8 mouse cellular contexts compared by ENCODE assay signal in genomic region chrX:7722282-7722611, GRCm38 (mm10). TPM values are rescaled to one million over a fixed set of nuclear protein-coding genes. Genes with fewer than 3 reads are reported as not detected.
DNase-seq lines count a peak whose midpoint lies in the region; ATAC-seq and TF ChIP-seq lines count a peak whose summit lies in the region.

No protein-coding gene starts in this region.

- 0 out of 2 replicates have a peak, but pooled peaks have one; percentile 48 for TF ChIP-seq POLR2A in olfactory bulb, adult 2 months (IDR thresholded peaks at IDR 0.05; ENCODE audit: insufficient read depth, low read depth, low read length)

- no peaks in the 10 kb centered on the region for H3K9me3 ChIP-seq in lung, embryonic 16.5 days (ENCODE audit: control insufficient read depth, low read length)
- no peaks in the 10 kb centered on the region for H3K9me3 ChIP-seq in limb, embryonic 11.5 days (ENCODE audit: control insufficient read depth, low read length)

- peaks cover 5% of the 10 kb centered on the region for H3K36me3 ChIP-seq in lung, embryonic 16.5 days (ENCODE audit: control insufficient read depth, insufficient read depth, low read length)
- H3K36me3 ChIP-seq in limb, embryonic 11.5 days (ENCODE audit: control insufficient read depth, insufficient read depth, low read length): no peaks in the 10 kb centered on the region

- TF ChIP-seq CTCF in olfactory bulb, adult 2 months (IDR thresholded peaks at IDR 0.05; ENCODE audit: insufficient read depth, low read depth, low read length): no peak

- 12% methylated on average over 11 of the region's 11 CpGs for WGBS in lung, embryonic 16.5 days
- 14% methylated on average over 11 of the region's 11 CpGs for WGBS in limb, embryonic 11.5 days
- 13% methylated on average over 11 of the region's 11 CpGs for WGBS in olfactory bulb, adult 2 months

- no peak for ATAC-seq in lung, embryonic 16.5 days (ENCODE audit: low read depth)
- peak; percentile 22; the same call in 1 of the 2 replicates for ATAC-seq in erythroid progenitor cell, adult 5-6 weeks (replicated peaks; ENCODE audit: low FRiP score, poor library complexity, severe bottlenecking)
- no peak for ATAC-seq in limb, embryonic 11.5 days (ENCODE audit: insufficient number of reproducible peaks, low FRiP score, low TSS enrichment, low read depth)

- peak overlapping the region; percentile 98 for H3K27ac ChIP-seq in lung, embryonic 16.5 days (ENCODE audit: low read length)
- 0 out of 2 replicates have a peak overlapping the region, but pooled peaks have one; percentile 70 for H3K27ac ChIP-seq in limb, embryonic 11.5 days (replicated peaks; ENCODE audit: low read depth, low read length)
- H3K27ac ChIP-seq in olfactory bulb, adult 2 months (ENCODE audit: insufficient read depth, low read depth, low read length): 0 out of 2 replicates have a peak overlapping the region, but pooled peaks have one; percentile 37

- H3K4me2 ChIP-seq in lung, embryonic 16.5 days (ENCODE audit: low read depth, low read length): peak overlapping the region; percentile 47
- peak overlapping the region; percentile 58 for H3K4me2 ChIP-seq in limb, embryonic 11.5 days (ENCODE audit: low read depth, severe bottlenecking)

- peak overlapping the region; percentile 66 for H3K4me3 ChIP-seq in lung, embryonic 16.5 days (ENCODE audit: low read length)
- H3K4me3 ChIP-seq in limb, embryonic 11.5 days (ENCODE audit: low read depth, low read length): peak overlapping the region; percentile 41
- peak overlapping the region; percentile 60 for H3K4me3 ChIP-seq in olfactory bulb, adult 2 months (ENCODE audit: insufficient read depth, low read depth, low read length)

- H3K9ac ChIP-seq in lung, embryonic 16.5 days (ENCODE audit: low read length): peak overlapping the region; percentile 76
- peak overlapping the region; percentile 56; the same call in 1 of the 2 replicates for H3K9ac ChIP-seq in limb, embryonic 11.5 days (ENCODE audit: low read length)

- 0 out of 2 replicates have a peak, but pooled peaks cover 3% of the 10 kb centered on the region for H3K4me1 ChIP-seq in lung, embryonic 16.5 days (replicated peaks; ENCODE audit: control insufficient read depth, insufficient read depth, low read length)
- no peaks in the 10 kb centered on the region for H3K4me1 ChIP-seq in limb, embryonic 11.5 days (ENCODE audit: control insufficient read depth, insufficient read depth, low read length)
- peaks cover 3% of the 10 kb centered on the region; the same call in 1 of the 2 replicates for H3K4me1 ChIP-seq in olfactory bulb, adult 2 months (ENCODE audit: control insufficient read depth, insufficient read depth, low read length)

- no peak for DNase-seq in lung, postnatal 36 days
- no peak for DNase-seq in limb, embryonic 11.5 days (ENCODE audit: low spot score)
- DNase-seq in right cerebral cortex, postnatal 4 days: no peak
- DNase-seq in urinary bladder, postnatal 25 days (ENCODE audit: low spot score): no peak
- DNase-seq in cerebellum, adult 9-10 months: no peak

- no peaks in the 10 kb centered on the region for H3K27me3 ChIP-seq in lung, embryonic 16.5 days (ENCODE audit: control insufficient read depth, insufficient read depth, low read depth, low read length)
- H3K27me3 ChIP-seq in limb, embryonic 11.5 days (ENCODE audit: control insufficient read depth, insufficient read depth, low read length): no peaks in the 10 kb centered on the region

RNA-seq across cellular contexts. Expression of gene Gm45208, which starts 0.2 kb away (rescaled TPM):
- polyA plus RNA-seq in lung, embryonic 16.5 days (2015; fragmentation: Nextera tagmentation; extraction: Ambion mirVana): 0.72 and 1.7 TPM in 2 replicates
- not detected in 2 replicates for total RNA-seq in erythroid progenitor cell, adult 5-6 weeks (2015; ENCODE audit: low replicate concordance)
- not detected in 2 replicates for total RNA-seq in erythroid progenitor cell, adult 5-6 weeks (2017; ENCODE audit: low replicate concordance)
- not detected in 2 replicates for polyA plus RNA-seq in limb, embryonic 11.5 days (2014; fragmentation: Nextera tagmentation; extraction: Ambion mirVana)
- not detected in 2 replicates for polyA plus RNA-seq in olfactory bulb, adult 2 months (2012; ENCODE audit: insufficient read depth, insufficient read length, low replicate concordance, missing spikeins)

RNA-seq across cellular contexts. Expression of gene Praf2, which starts 6.0 kb away (rescaled TPM):
- polyA plus RNA-seq in lung, embryonic 16.5 days (2015; fragmentation: Nextera tagmentation; extraction: Ambion mirVana): 54.7 and 60.6 TPM in 2 replicates
- total RNA-seq in erythroid progenitor cell, adult 5-6 weeks (2015; ENCODE audit: low replicate concordance): 1.3 and 2.5 TPM in 2 replicates
- 2.1 TPM in 1 of 2 replicates, not detected in the other for total RNA-seq in erythroid progenitor cell, adult 5-6 weeks (2017; ENCODE audit: low replicate concordance)
- polyA plus RNA-seq in limb, embryonic 11.5 days (2014; fragmentation: Nextera tagmentation; extraction: Ambion mirVana): 85.7 and 99.5 TPM in 2 replicates
- not detected in 2 replicates for polyA plus RNA-seq in olfactory bulb, adult 2 months (2012; ENCODE audit: insufficient read depth, insufficient read length, low replicate concordance, missing spikeins)

RNA-seq across cellular contexts. Expression of gene Wdr45, which starts 8.1 kb away (rescaled TPM):
- polyA plus RNA-seq in lung, embryonic 16.5 days (2015; fragmentation: Nextera tagmentation; extraction: Ambion mirVana): 102 and 122 TPM in 2 replicates
- 42.2 and 59.5 TPM in 2 replicates for total RNA-seq in erythroid progenitor cell, adult 5-6 weeks (2015; ENCODE audit: low replicate concordance)
- 36.0 and 46.8 TPM in 2 replicates for total RNA-seq in erythroid progenitor cell, adult 5-6 weeks (2017; ENCODE audit: low replicate concordance)
- polyA plus RNA-seq in limb, embryonic 11.5 days (2014; fragmentation: Nextera tagmentation; extraction: Ambion mirVana): 16.7 and 20.6 TPM in 2 replicates
- polyA plus RNA-seq in olfactory bulb, adult 2 months (2012; ENCODE audit: insufficient read depth, insufficient read length, low replicate concordance, missing spikeins): not detected in 2 replicates

RNA-seq across cellular contexts. Expression of gene Gpkow, which starts 25.3 kb away (rescaled TPM):
- polyA plus RNA-seq in lung, embryonic 16.5 days (2015; fragmentation: Nextera tagmentation; extraction: Ambion mirVana): 51.6 and 51.8 TPM in 2 replicates
- total RNA-seq in erythroid progenitor cell, adult 5-6 weeks (2015; ENCODE audit: low replicate concordance): 10.5 and 31.9 TPM in 2 replicates
- total RNA-seq in erythroid progenitor cell, adult 5-6 weeks (2017; ENCODE audit: low replicate concordance): 12.6 and 25.0 TPM in 2 replicates
- 40.9 and 43.4 TPM in 2 replicates for polyA plus RNA-seq in limb, embryonic 11.5 days (2014; fragmentation: Nextera tagmentation; extraction: Ambion mirVana)
- polyA plus RNA-seq in olfactory bulb, adult 2 months (2012; ENCODE audit: insufficient read depth, insufficient read length, low replicate concordance, missing spikeins): not detected in 2 replicates

RNA-seq across cellular contexts. Expression of gene Ccdc120, which starts 28.5 kb away (rescaled TPM):
- polyA plus RNA-seq in lung, embryonic 16.5 days (2015; fragmentation: Nextera tagmentation; extraction: Ambion mirVana): 25.1 and 27.0 TPM in 2 replicates
- not detected in 2 replicates for total RNA-seq in erythroid progenitor cell, adult 5-6 weeks (2015; ENCODE audit: low replicate concordance)
- total RNA-seq in erythroid progenitor cell, adult 5-6 weeks (2017; ENCODE audit: low replicate concordance): not detected in 2 replicates
- polyA plus RNA-seq in limb, embryonic 11.5 days (2014; fragmentation: Nextera tagmentation; extraction: Ambion mirVana): 21.4 and 22.8 TPM in 2 replicates
- not detected in 2 replicates for polyA plus RNA-seq in olfactory bulb, adult 2 months (2012; ENCODE audit: insufficient read depth, insufficient read length, low replicate concordance, missing spikeins)

Comparison
In these comparisons a context has a peak if more than half of its experiments do, and no peak if none do; other contexts are left out.
1. H3K27ac ChIP-seq: peak in every context shown above with its lines; median percentile 98 in lung, embryonic 16.5 days; 70 in limb, embryonic 11.5 days; 37 in olfactory bulb, adult 2 months.
2. RNA of gene Praf2, which starts 6.0 kb away (polyA plus RNA-seq): 85.7 to 99.5 TPM in limb, embryonic 11.5 days and 54.7 to 60.6 TPM in lung, embryonic 16.5 days; not detected in olfactory bulb, adult 2 months; every median in the first group is over 10 times any median in the second.
3. Peak in every context shown above with its lines, with median percentiles within 50 percentile points of each other: H3K4me3 ChIP-seq.